Mouse (Mus musculus) cerebellum, adult 11-12 months (tissue): ENCODE results near the gene Cdc73.
"Not testable (repeated sequence)": the region's sequence is repeated elsewhere in the genome, so short reads cannot be mapped to it uniquely, and the experiment has no call there.

ENCODE experiments used
- DNase-seq: peaks from one replicate; pipeline ENCODE4 v3.0.0; 2022

The Cdc73 gene

GRCm38 (mm10) chr1:143675734-143676361 is 26.8 kb downstream of the Cdc73 start:
- no peak for DNase-seq

DNA sequence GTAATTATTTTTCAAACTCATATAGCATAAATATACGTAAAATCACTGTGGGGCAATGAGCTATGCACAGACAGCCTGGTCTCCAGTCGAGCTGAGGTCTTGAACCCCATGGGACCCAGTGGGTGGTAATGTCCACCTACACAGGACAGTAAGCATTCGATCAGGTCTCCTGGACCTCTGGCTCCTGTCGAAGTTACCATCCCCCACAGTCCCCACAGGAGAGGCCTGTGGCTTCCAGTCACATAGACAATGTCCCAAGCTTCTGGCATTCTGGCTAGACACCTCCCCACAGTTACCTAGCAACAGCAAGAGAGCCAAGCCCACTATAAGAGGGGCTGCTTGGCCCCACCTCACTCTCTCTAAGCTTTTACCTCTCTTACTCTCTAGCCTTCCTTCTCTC is 37.9 kb downstream of the Cdc73 start:
- DNase-seq: not testable (repeated sequence)

DNA sequence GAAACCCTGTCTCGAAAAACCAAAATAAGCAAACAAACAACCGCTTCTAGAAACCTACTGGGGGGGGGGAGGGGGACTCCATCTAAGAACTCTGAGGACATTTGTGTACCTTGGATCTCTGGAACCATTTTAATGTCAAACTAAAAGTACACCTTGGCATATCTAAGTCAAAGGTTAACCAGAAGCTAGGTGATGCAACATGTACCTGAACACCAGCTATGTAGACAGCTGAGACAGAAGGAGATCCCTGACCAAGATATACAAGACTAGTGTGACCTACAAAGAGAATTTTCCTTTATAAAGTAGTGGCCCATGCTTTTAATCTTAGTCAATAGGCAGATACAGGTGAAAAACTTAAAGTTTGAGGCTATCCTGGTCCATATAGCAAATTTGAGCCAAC is 39.5 kb downstream of the Cdc73 start:
- no peak for DNase-seq

GRCm38 (mm10) chr1:143653646-143654045 is 49.0 kb downstream of the Cdc73 start:
- DNase-seq: no peak

- no peak for DNase-seq
Observed at GRCm38 (mm10) chr1:143650317-143650716, 52.4 kb downstream of the Cdc73 start.

GRCm38 (mm10) chr1:143646219-143646618 is 56.5 kb downstream of the Cdc73 start:
- DNase-seq: no peak

GRCm38 (mm10) chr1:143645386-143645785 is 57.3 kb downstream of the Cdc73 start:
- DNase-seq: peak; percentile 23

DNA sequence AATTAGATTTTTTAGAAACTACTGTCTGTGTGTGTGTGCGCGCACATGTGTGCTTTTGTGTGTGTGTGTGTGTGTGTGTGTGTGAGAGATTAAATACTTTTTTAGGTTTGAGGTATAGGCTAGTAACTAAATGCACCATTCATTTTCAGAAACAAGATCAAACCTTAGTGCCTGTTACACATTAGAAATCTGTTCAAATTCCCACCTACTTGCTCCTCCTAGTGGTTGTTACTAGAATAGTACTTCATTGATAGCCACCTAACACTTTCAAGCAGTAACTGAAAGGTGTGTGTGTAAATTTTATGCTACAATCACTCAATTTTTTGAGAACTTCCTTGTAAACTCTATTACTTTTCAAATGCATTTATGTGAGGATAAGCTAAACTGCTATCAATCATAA is 58.5 kb downstream of the Cdc73 start:
- no peak for DNase-seq

DNA sequence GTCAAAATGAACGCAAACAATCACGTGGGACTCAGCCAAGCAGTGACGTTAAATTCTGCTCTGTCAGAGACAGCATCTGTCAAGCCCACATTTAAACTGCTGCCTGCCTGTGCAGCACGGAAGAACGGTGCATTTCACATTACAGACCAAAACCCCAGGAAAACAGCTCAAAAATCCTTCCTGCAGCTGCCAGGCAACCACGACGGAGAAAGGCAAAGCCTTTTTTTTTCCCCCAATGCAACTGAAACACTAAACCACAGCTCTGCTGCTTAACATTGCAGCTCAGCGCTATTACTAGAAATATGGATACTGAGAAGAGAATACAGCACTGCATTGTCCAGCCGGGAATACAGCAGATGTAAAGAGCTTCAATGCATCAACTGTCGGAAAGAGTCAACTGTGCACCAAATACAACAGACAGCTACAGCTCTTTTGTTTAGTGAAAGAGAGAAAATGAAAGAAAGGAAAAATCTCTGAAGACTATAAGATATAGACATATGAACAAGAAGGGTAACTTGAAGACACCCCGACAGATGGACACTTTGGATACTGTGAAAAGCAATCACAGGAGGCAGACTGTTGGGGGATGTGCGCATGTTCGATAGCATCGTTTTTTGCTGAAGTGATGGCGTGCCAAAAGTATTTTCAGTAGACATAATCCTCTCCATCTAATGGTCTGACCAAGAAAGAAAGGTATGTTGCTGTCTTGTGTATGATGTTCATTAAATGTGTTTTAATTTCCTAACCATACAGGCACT is 61.9 kb downstream of the Cdc73 start, which contains the start of gene B3galt2:
Gene B3galt2, plus strand, starts transcription at position 15 of the 758 bp plus-strand sequence.
- DNase-seq: peak; percentile 13

DNA sequence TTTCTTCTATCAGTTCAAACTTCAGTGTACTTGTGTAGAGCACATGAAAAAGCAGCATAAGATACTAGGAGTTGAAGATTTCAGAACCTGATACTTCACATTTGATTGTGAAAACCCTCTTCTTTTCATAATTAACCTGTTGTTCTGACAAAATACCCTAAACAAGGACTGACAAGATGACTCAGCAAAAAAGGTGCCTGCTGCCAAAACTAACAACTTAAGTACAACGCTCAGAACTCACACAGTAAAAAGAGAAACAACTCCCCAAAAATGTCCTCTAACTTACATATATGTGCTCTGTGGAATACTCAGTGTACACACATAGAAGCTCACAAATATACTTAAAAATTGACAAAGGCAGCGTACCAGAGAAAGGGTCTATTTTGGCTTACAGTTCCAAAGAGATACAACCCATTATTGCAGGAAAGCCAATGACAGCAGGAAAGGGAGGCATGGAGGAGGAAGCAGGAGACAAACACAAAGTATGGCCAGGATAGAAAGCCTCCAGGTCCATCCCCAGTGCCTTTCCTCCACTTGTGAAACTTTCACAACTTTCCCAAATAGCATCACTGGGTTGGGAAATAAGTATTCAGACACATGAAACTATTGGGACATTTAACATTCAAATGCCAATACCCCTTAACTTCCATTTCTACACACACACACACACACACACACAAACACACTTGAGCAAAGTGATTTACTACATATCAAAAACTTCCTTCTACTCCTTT is 69.7 kb downstream of the Cdc73 start:
- DNase-seq: no peak

GRCm38 (mm10) chr1:143632361-143632760 is 70.3 kb downstream of the Cdc73 start:
- DNase-seq: no peak

DNA sequence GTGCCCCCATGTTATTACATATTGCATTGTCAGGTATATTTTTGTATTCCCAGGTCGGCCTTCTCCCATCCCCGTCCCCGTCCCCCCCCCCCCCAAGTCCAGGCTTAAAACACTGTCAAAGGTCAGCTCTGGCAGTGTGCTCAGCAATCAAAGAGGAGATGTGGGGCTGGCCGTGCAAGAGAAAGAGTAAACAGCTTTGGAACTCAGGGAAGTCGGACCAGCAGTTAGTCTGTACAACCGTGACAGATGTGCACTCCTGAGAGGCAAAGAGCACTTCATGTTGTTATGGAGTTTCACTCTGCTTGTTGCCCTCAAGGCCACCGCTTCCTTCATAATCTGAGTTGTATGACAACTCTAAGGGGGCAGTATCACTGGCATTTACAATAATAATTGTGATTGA is 71.4 kb downstream of the Cdc73 start:
- DNase-seq: no peak

- no peak for DNase-seq
Observed at GRCm38 (mm10) chr1:143622634-143623033, 80.1 kb downstream of the Cdc73 start.

DNA sequence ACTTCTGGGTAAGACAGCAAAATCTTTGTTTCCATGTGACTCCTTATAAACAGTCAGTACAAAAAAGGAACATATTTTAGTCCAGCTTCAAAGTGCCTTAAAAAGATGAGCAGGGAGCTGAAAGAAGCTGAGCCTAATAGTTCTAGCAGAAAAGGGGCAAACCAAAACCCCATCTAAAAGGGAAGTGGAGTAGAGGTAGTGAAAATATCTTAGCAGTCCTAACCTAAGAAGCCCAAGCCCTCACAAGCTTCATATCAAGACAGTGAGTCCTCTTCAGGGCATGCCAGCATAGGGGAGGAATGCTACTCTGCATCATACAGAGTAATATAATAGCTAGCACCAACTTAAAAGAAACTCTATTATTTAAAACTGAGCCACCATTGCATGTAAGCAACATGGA is 80.8 kb downstream of the Cdc73 start:
- DNase-seq: no peak

GRCm38 (mm10) chr1:143619760-143620159 is 82.9 kb downstream of the Cdc73 start:
- DNase-seq: no peak

DNA sequence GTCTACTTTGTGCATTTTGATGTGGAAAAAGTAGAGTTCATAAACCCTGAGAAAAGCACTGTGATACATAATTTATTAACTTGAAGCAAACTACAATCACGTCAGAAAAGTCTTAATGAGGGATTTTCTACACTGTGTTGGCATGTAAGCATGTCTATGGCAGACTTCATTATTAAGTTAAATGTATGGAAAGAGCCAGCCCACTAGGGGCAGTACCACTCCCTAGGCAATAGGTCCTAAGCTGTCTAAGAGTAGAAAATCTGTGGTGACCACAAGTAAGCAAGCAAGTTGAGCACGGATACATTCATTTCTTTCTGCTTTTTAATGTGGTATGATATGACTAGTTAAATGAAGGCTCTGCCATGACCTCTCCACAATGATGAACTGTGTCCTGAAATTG is 89.8 kb downstream of the Cdc73 start:
- DNase-seq: no peak

DNA sequence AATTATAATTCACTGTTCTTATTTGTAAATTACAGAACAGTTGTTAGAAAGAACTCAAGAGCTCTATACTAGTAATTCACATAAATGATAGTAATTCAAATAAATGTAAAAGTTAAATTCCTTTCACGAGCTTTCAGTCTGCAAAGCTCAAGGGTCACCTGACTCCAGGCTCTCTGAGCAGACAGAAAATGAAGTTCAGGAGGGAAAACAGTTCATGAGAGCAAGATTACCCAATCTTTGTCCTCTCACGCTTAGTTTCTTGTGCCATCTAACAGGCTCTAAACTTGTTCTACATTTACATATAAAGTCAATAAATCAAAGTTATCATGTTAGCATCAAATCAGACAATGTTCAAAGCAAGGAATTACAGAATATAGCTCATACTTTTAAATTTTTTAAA is 93.8 kb downstream of the Cdc73 start:
- no peak for DNase-seq

DNA sequence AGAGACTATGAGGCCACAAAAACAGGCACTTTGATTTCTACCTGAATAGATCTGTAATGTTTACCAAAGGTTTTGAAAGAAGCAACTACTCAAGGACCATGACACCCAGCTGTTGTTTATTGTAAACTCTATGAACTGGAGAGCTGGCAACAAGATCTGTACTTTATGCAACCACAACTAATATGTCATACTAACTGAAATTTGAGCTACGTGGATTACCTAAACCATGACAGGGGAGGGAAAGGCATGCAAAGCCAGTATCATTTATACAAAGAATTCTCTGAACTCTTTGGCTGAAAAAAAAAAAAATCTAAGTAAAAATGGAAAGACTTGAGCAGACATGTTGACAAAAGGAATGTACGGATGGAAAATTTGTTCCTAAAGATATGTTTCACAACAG is 105.8 kb downstream of the Cdc73 start:
- no peak for DNase-seq

GRCm38 (mm10) chr1:143576824-143577543 is 125.7 kb downstream of the Cdc73 start:
- DNase-seq: no peak

- peak; percentile 38 for DNase-seq
Observed at GRCm38 (mm10) chr1:143558235-143558634, 144.5 kb downstream of the Cdc73 start.

DNA sequence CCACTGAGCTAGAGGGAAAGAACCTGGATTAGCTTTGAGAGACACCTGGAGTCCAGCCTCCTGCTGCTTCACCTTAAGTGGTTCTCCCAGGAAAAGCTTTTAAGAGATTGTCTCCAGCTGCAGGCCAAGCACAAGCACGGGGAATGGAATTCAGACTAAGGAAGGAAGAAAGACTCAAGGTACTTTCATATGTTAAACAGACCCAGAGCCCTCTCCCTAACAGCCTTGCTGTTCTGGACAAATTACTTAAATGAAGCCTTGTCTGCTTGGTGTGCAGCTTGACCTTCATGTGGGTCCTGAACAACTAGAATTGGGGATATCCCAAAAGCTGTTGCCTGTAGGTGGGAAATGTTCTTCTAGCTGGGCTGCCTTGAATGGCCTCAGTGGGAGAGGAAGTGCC is 147.2 kb downstream of the Cdc73 start:
- no peak for DNase-seq

DNA sequence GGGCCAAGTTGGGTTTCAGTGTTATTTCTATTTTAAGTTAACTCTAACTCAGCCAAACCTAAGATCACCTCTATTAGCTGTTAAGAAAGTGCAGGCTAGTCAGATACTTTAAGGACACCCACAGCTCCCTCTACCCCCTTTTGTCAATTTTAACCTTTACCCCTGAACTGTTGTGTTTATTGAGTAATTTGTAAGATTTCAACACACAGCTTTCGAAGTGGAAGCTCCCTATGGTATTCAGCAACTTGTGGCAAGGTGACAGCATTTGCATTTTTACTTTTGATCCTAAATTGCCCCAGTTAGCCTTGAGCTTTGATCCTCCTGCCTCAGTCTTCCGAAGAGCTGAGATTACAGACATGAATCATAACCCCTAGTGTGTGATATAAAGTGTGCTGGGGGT is 148.1 kb downstream of the Cdc73 start:
- DNase-seq: no peak
